Mouse (Mus musculus) colon, adult 2 months (tissue): ENCODE measurements around the gene Btbd35f18. TPM values are rescaled to one million over a fixed set of nuclear protein-coding genes. Genes with fewer than 3 reads are reported as not detected.

Source experiments
- polyA plus RNA-seq: library from polyadenylated mRNA; depleted of rRNA; stranded (reverse); fragments of >200 nt; gene quantifications from 2 replicates; pipeline ENCODE4 v1.2.3, GENCODE M21; 2012; rRNA removed

Gene Btbd35f18
- polyA plus RNA-seq: not detected in 2 replicates

DNA sequence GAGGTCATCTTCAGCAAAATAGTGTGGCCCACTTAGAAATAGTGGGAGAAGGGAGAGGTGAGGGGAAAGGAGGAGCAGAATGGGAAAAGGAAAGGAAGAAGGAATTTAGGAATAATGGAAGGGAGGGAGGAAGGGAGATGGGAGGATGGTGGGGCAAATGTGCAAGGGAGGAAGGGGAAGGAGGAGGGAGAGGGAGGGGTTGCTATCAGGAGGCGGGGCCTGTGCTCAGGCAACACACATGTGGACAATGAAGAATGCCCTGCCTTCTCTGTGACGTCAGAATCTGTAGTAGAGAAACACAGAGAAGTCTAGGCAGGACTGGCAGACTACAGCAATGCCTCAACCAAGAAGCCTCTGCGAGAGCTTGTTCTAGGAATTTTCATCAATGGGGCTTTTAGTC is at the start of gene Btbd35f18:
Gene Btbd35f18 (plus strand): TSS at position 301 of the 400 bp plus-strand sequence.

Other genes with a start within 250 kb of the Btbd35f18 start
- not detected in 2 replicates for gene Btbd35f10, start 52.7 kb downstream of the Btbd35f18 start, polyA plus RNA-seq